Mouse (Mus musculus): Measurements from ENCODE around the gene Slc18b1. TPM values are rescaled to one million over a fixed set of nuclear protein-coding genes. Genes with fewer than 3 reads are reported as not detected.

Gene Slc18b1
- polyA plus RNA-seq (2015; fragmentation: Nextera tagmentation; extraction: Ambion mirVana) = 20.8 and 21.2 TPM in 2 replicates

GRCm38 (mm10) chr10:23796551-23797503 is at the start of gene Slc18b1:
Gene Slc18b1 (plus strand): TSS chr10:23796986.
- ATAC-seq = peak; percentile 78
- WGBS = 2% methylated on average over 43 of the region's 43 CpGs
- no peaks in the 10 kb centered on the region for H3K27me3 ChIP-seq (replicated peaks; ENCODE audit: control insufficient read depth, insufficient read depth, low read length)
- peak within 1 kb of the TSS; percentile 34 for H3K27ac ChIP-seq (ENCODE audit: low read length)
- H3K9me3 ChIP-seq (ENCODE audit: control insufficient read depth, low read length) = no peaks in the 10 kb centered on the region
- no peaks in the 10 kb centered on the region; the same call in 1 of the 2 replicates for H3K36me3 ChIP-seq (ENCODE audit: control insufficient read depth, insufficient read depth)
- peak within 1 kb of the TSS; percentile 66 for H3K4me2 ChIP-seq (ENCODE audit: low read length)
- H3K9ac ChIP-seq (replicated peaks; ENCODE audit: low read depth, low read length) = peak within 1 kb of the TSS; percentile 92
- H3K4me3 ChIP-seq (replicated peaks; ENCODE audit: low read length) = peak within 1 kb of the TSS; percentile 76
- peaks cover 17% of the 10 kb centered on the region for H3K4me1 ChIP-seq (replicated peaks; ENCODE audit: control insufficient read depth, insufficient read depth, low read length)

DNA sequence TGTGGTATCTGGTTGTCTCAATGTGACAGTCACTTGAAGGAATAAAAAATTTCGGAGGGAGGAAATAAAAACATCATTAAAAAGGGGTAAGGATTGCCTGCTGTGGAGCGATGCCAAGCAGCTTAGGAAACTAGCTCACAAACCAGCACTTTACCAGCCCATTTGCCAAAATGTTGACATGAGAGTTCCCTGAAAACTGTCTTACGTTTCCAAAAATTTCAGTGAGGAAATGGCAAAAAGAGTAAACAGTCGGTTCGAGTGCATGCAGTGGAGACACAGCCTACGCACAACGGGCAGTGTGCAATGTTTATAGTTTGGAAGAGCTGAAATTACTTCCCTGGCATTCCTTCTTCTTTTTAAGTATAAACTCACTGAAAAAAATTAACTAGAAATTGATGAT is 42.6 kb upstream of the Slc18b1 start:
- Histone ChIP-seq H3K4me3 (replicated peaks; ENCODE audit: low read length) (no peak overlapping the region), H3K9me3 (ENCODE audit: control insufficient read depth, low read length) (no peaks in the 10 kb centered on the region), H3K4me2 (ENCODE audit: low read length) (no peak overlapping the region), H3K27ac (ENCODE audit: low read length) (no peak overlapping the region), H3K4me1 (replicated peaks; ENCODE audit: control insufficient read depth, insufficient read depth, low read length) (no peaks in the 10 kb centered on the region), H3K9ac (replicated peaks; ENCODE audit: low read depth, low read length) (no peak overlapping the region), H3K36me3 (ENCODE audit: control insufficient read depth, insufficient read depth) (no peaks in the 10 kb centered on the region), H3K27me3 (replicated peaks; ENCODE audit: control insufficient read depth, insufficient read depth, low read length) (no peaks in the 10 kb centered on the region)
- 75% methylated on average over 7 of the region's 7 CpGs for WGBS
- ATAC-seq = no peak

DNA sequence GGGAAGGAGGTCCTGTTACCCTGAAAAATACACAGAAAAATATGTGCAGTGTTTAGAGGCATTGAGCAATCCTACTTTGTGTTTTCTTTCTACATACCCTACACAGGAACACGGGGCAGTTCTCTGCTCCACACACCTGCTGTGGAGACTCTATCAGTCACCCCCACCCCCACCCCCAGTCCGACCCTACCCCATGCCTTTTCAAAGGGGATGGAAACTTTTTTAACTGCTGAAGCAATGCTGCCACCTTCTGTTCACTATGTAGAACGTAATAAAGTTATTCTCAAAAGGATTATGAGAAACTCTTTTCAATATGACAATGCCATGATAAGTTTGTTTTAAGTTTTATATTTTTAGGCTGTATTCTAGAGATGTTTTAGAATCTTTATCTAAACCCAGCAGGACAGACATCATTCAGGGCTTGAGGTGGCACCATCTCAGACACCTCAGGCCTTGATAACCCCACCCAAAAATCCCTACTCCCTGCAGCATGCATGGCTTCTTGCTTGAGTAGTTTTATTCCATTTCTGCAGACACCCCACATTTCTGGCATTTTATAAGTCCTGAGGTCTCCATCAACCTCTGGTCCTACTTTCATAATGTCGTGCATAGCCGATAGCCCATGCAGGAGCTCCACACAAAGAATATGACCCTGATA is 19.4 kb upstream of the Slc18b1 start:
- ATAC-seq = peak; percentile 73
- Histone ChIP-seq H3K36me3 (ENCODE audit: control insufficient read depth, insufficient read depth) (peaks cover 3% of the 10 kb centered on the region; the same call in 1 of the 2 replicates), H3K4me1 (replicated peaks; ENCODE audit: control insufficient read depth, insufficient read depth, low read length) (no peaks in the 10 kb centered on the region), H3K9me3 (ENCODE audit: control insufficient read depth, low read length) (no peaks in the 10 kb centered on the region), H3K27me3 (replicated peaks; ENCODE audit: control insufficient read depth, insufficient read depth, low read length) (no peaks in the 10 kb centered on the region), H3K4me3 (replicated peaks; ENCODE audit: low read length) (no peak overlapping the region), H3K4me2 (ENCODE audit: low read length) (no peak overlapping the region), H3K9ac (replicated peaks; ENCODE audit: low read depth, low read length) (no peak overlapping the region), H3K27ac (ENCODE audit: low read length) (no peak overlapping the region)
- WGBS = 35% methylated on average over 5 of the region's 5 CpGs

- Histone ChIP-seq H3K4me1 (replicated peaks; ENCODE audit: control insufficient read depth, insufficient read depth, low read length) (peaks cover 15% of the 10 kb centered on the region), H3K4me3 (replicated peaks; ENCODE audit: low read length) (no peak overlapping the region), H3K36me3 (ENCODE audit: control insufficient read depth, insufficient read depth) (peaks cover 23% of the 10 kb centered on the region), H3K27ac (ENCODE audit: low read length) (no peak overlapping the region), H3K27me3 (replicated peaks; ENCODE audit: control insufficient read depth, insufficient read depth, low read length) (no peaks in the 10 kb centered on the region), H3K9me3 (ENCODE audit: control insufficient read depth, low read length) (no peaks in the 10 kb centered on the region), H3K4me2 (ENCODE audit: low read length) (no peak overlapping the region), H3K9ac (replicated peaks; ENCODE audit: low read depth, low read length) (no peak overlapping the region)
- 82% methylated on average over 6 of the region's 6 CpGs for WGBS
- no peak for ATAC-seq
Measured at GRCm38 (mm10) chr10:23780539-23781275, 16.1 kb upstream of the Slc18b1 start.

GRCm38 (mm10) chr10:23781760-23782735 is 14.7 kb upstream of the Slc18b1 start:
- Histone ChIP-seq H3K4me1 (replicated peaks; ENCODE audit: control insufficient read depth, insufficient read depth, low read length) (peaks cover 21% of the 10 kb centered on the region), H3K4me3 (replicated peaks; ENCODE audit: low read length) (no peak overlapping the region), H3K4me2 (ENCODE audit: low read length) (no peak overlapping the region), H3K27me3 (replicated peaks; ENCODE audit: control insufficient read depth, insufficient read depth, low read length) (no peaks in the 10 kb centered on the region), H3K36me3 (ENCODE audit: control insufficient read depth, insufficient read depth) (peaks cover 25% of the 10 kb centered on the region), H3K9ac (replicated peaks; ENCODE audit: low read depth, low read length) (no peak overlapping the region), H3K9me3 (ENCODE audit: control insufficient read depth, low read length) (no peaks in the 10 kb centered on the region), H3K27ac (ENCODE audit: low read length) (no peak overlapping the region)
- ATAC-seq = no peak
- 84% methylated on average over 11 of the region's 11 CpGs for WGBS

GRCm38 (mm10) chr10:23782855-23783492 is 13.8 kb upstream of the Slc18b1 start:
- no peak overlapping the region for H3K9ac ChIP-seq (replicated peaks; ENCODE audit: low read depth, low read length)
- H3K4me3 ChIP-seq (replicated peaks; ENCODE audit: low read length) = no peak overlapping the region
- 33% methylated on average over 2 of the region's 2 CpGs for WGBS
- no peaks in the 10 kb centered on the region for H3K9me3 ChIP-seq (ENCODE audit: control insufficient read depth, low read length)
- H3K36me3 ChIP-seq (ENCODE audit: control insufficient read depth, insufficient read depth) = peaks cover 25% of the 10 kb centered on the region
- H3K27me3 ChIP-seq (replicated peaks; ENCODE audit: control insufficient read depth, insufficient read depth, low read length) = no peaks in the 10 kb centered on the region
- no peak overlapping the region for H3K27ac ChIP-seq (ENCODE audit: low read length)
- ATAC-seq = no peak
- peaks cover 23% of the 10 kb centered on the region for H3K4me1 ChIP-seq (replicated peaks; ENCODE audit: control insufficient read depth, insufficient read depth, low read length)
- H3K4me2 ChIP-seq (ENCODE audit: low read length) = no peak overlapping the region

GRCm38 (mm10) chr10:23783493-23783884 is 13.3 kb upstream of the Slc18b1 start:
- Histone ChIP-seq H3K4me1 (replicated peaks; ENCODE audit: control insufficient read depth, insufficient read depth, low read length) (peaks cover 27% of the 10 kb centered on the region), H3K27ac (ENCODE audit: low read length) (no peak overlapping the region), H3K27me3 (replicated peaks; ENCODE audit: control insufficient read depth, insufficient read depth, low read length) (no peaks in the 10 kb centered on the region), H3K36me3 (ENCODE audit: control insufficient read depth, insufficient read depth) (peaks cover 25% of the 10 kb centered on the region), H3K4me2 (ENCODE audit: low read length) (no peak overlapping the region), H3K9me3 (ENCODE audit: control insufficient read depth, low read length) (no peaks in the 10 kb centered on the region), H3K9ac (replicated peaks; ENCODE audit: low read depth, low read length) (no peak overlapping the region), H3K4me3 (replicated peaks; ENCODE audit: low read length) (no peak overlapping the region)
- 20% methylated on average over 2 of the region's 2 CpGs for WGBS
- ATAC-seq = no peak

DNA sequence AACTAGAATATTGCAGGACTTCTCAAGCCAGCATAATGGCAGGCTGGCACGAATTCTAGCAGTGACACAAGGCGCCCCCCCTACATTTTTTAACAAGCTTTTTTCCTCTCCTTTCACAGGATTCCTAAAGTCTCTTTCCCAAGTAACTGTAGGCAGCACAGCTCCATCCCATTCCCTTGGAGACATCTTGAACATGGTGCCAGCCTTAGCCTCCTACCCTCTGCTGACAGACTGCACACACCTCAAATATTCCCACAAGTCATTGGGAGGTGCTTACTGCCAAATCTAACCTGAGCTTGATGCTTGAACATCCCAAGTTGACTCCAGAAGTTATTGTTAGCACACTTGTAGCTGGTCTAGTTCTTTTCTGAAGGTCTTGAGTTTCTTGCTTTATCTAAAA is 12.7 kb upstream of the Slc18b1 start:
- ATAC-seq = no peak
- WGBS = 42% methylated on average over 2 of the region's 2 CpGs

More for the DNA sequence above, 12.7 kb upstream of the Slc18b1 start:
- Histone ChIP-seq H3K9me3 (ENCODE audit: control insufficient read depth, low read length) (no peaks in the 10 kb centered on the region), H3K27ac (ENCODE audit: low read length) (no peak overlapping the region), H3K36me3 (ENCODE audit: control insufficient read depth, insufficient read depth) (peaks cover 24% of the 10 kb centered on the region), H3K27me3 (replicated peaks; ENCODE audit: control insufficient read depth, insufficient read depth, low read length) (no peaks in the 10 kb centered on the region), H3K9ac (replicated peaks; ENCODE audit: low read depth, low read length) (no peak overlapping the region), H3K4me2 (ENCODE audit: low read length) (no peak overlapping the region), H3K4me3 (replicated peaks; ENCODE audit: low read length) (no peak overlapping the region), H3K4me1 (replicated peaks; ENCODE audit: control insufficient read depth, insufficient read depth, low read length) (peaks cover 27% of the 10 kb centered on the region)

Measured in forebrain, embryonic 16.5 days (tissue).